Mouse (Mus musculus) spleen, adult 12 weeks (tissue): ENCODE results near the gene Ctsf.
"Not testable (repeated sequence)": the region's sequence is repeated elsewhere in the genome, so short reads cannot be mapped to it uniquely, and the experiment has no call there.

Source experiments
- DNase-seq: peaks from one replicate; pipeline ENCODE4 v3.0.0; 2022; ENCODE audit warnings: low spot score

Ctsf gene

DNA sequence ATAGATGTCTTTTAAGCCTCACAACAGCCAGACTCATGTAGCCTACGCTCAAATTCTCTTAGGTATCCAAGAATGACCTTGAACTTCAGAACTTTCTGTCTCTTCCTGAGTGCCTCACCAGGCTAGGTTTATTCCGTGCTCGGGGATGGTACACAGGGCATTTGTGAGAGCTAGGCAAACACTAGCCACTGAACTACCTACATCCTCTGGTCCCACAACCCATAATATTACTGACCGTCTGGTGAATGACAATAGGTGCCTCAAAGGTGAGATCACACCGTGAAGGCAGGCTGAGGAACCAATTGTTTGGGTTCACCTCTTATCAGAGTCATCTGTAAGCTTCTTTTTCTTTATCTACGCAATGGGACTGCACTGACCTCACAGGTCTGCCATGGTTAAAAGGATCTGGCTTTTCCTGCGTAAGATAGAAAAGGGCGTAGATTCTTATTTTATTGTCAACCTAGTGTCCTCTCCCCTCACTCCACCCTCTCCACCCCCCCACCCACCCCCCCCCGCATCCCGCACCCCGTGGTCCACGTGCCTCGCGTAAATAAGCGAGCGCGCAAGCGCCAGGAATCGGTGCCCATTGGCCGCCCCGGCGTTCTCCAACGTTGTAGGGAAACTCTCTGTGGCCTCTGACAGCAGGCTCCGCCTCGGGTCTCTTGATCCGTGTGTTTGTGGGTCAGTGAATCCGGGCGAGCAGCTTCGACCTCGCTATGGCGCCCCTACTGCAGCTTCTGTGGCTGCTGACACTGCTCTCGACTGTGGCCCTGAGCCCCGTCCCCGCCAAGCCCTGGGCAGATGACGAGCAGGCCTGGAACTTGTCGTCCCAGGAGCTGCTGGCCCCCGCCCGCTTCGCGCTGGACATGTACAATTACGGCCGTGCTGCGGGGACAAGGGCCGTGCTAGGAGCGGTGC is at the start of gene Ctsf:
Gene Ctsf (plus strand): TSS at position 579 of the 918 bp plus-strand sequence.
- peak; percentile 37 for DNase-seq

- DNase-seq, result no peak
Observed at GRCm38 (mm10) chr19:4810309-4810708, 44.6 kb upstream of the Ctsf start.

DNA sequence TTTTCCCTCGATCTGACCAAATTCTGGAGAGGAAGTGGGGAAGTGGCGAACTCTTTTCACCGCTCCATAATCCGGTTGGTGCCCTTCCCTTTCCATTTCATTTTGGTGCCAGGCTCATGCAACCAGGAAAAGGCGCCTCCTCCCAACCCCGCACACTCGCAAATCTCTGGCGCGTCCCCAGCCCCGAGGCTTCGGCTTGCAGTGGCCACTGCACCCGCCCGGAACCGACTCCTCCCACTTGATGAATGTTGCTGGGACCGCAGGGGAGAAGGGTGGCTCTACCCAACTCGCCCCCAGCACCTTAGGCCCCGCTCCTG is 44.2 kb upstream of the Ctsf start:
- no peak for DNase-seq

DNA sequence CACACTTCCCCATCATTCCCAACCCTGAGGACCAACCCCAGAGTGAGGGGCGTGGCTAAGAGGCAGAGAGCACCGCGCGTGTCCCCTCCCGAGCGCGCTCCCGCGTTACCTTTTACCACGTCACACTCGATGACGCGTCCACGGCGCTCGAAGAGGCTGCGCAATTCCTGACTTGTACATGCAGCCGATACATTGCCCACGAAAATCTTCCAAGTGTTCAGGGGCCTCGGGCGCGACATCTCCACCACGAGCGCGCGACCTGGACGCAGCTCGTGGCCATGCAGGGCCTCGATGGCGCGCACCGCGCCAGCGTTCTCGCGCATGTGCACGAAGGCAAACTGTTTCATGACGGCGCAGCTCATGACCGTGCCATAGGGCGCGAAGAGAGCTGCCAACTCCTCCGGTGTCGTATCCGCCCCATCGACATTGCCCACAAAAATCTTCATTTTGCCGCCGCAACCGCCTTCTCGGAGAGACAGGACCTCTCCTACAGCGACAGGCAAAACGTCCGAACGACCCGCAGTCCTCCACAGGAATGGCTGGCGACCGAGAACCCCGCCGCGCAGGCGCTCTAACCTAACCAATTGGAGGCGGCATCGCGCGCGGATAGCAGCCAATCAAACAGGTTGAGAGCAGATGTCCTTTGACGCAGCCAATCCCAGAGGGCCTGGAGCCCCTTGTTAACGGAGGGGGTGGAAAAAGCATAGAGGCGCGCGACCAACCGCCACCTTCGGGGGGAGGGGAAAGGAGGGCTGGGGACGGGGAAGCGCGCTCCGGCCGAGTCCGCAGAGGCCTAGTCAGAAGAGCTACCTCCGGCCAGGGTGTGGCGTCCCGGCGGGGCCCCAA is 43.6 kb upstream of the Ctsf start, which contains the start of the genes Gm21992 and Rbm14:
Gene Gm21992 (minus strand): TSS at position 550 of the 846 bp plus-strand sequence.
Gene Rbm14 (minus strand): TSS at position 572 of the 846 bp plus-strand sequence.
- peak; percentile 96 for DNase-seq

- no peak for DNase-seq
Observed at GRCm38 (mm10) chr19:4811909-4812242, 43.1 kb upstream of the Ctsf start.

GRCm38 (mm10) chr19:4812334-4812949 is 42.5 kb upstream of the Ctsf start:
- DNase-seq, result not testable (repeated sequence)

DNA sequence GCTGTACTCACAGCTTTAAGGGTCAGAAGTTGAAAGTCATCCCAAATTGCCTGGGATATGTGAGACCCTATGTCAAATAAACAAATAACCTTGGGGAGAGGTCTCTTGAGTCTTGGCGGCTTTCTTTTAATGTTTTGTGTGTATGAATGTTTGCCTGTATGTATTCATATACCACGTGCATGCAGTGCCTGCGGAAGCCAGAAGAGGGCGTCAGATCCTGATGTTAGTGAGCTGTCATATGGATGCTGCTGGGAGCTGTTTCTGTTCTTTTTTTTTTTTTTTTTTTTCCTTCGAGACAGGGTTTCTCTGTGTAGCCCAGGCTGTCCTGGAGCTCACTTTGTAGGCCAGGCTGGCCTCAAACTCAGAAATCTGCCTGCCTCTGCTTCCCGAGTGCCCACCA is 41.9 kb upstream of the Ctsf start:
- peak; percentile 25 for DNase-seq

DNA sequence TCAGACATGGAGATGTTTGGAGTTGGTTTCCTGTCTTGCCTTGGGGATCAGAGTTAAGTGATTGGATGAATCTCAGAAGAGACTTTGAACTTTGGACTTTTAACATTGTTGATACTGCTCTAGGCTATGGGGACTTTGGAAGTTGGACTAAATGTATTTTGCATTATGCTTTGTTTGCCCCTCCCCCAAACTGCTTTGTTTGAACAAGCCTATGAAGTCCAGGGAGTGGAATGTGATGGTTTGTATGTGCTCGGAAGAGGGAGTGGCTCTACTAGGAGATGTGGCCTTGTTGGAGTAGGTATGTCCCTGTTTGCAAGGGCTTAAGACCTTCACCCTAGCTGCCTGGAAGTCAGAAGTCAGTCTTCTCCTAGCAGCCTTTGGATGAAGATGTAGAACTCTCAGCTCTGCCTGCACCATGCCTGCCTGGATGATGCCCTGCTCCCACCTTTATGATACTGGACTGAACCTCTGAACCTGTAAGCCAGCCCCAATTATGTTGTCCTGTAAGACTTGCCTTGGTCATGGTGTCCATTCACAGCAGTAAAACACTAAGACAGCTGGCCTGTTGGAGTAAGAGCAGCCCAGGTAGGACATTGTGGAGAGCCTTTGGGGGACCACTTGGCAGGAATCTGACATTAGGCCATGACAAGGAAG is 37.6 kb upstream of the Ctsf start:
- DNase-seq, result no peak

DNA sequence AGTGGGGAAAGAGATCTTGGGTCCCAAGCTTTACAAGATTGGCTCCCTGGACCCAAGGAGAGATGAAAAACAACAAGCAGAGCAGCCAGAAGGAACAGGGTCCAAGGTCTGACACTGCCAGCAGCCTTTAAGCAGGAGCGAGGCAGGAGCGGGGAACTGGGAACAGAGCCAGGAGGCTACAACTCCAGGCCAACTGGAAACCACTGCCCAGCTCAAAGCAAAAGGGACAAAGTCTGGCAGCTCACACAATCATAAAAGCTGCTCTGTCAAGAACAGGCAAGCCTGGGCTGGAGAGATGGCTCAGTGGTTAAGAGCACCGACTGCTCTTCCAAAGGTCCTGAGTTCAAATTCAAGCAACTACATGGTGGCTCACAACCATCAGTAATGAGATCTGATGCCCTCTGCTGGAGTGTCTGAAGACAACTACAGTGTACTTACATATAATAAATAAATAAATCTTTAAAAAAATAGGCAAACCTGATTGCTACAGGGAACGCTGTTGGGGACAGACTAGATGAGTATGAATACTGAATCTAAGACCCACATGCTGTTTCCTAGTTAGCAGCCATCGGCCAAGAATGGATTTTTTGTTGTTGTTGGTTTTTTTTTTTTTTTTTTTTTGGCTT is 34.1 kb upstream of the Ctsf start:
- DNase-seq, result no peak

- DNase-seq, result no peak
Observed at GRCm38 (mm10) chr19:4828444-4829114, 26.4 kb upstream of the Ctsf start.

DNA sequence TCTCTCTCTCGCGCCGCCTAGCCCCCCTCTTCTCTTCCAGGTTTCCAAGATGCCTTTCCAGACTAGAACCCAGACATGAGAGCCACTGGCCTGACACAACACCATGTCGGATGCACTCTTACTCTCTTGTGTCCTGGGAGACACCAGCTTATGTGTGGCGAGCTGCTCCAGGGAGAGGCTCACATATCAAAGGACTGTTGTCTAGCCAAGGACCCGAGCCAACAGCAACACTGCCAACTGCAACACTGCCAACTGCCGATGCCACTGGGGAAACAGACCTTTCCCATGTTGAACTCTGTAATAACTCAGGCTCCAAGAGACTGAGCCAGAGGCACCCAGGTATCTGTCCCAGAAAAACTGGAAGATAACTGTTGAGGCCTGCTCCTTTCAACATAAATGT is 25.8 kb upstream of the Ctsf start:
- no peak for DNase-seq

- DNase-seq, result no peak
Observed at GRCm38 (mm10) chr19:4833977-4834376, 21.0 kb upstream of the Ctsf start.

DNA sequence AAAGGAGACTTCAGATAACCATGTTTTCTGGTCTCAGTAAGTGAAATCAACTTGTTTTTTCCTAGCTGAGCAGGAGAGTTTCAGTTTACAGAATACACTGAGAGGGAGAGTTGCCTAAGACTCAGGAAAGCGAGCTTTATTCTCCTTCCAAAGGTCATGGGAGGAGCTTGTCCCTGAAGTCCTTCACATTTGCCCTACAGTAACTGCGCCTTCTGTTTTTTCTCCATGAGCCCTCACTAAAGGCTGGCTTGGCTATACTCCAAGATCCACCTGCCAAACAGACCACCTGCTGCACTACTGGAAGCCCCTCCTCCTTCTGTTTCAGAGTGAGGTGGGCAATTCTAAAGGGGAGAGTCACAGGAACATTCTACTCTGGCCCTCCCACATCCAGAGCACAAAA is 18.8 kb upstream of the Ctsf start:
- DNase-seq, result no peak

DNA sequence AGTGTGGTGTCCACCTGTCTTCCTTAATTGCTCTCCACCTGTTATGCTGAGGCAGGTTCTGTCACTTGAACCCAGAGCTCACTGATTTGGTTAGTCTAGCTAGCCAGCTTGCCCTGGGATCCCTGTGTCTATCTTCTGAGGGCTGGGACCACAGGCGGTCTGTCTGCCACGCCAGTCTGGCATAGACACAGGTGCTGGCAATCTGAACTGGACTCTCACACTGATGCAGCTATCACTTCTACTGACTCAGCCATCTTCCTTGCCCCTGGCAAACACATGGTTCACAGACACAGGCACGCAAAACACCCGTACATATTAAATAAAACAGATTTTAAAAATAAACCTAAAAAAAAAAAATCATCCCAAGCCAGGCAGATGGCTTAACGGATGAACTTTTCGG is 17.9 kb upstream of the Ctsf start:
- DNase-seq, result no peak

- no peak for DNase-seq
Observed at GRCm38 (mm10) chr19:4838526-4839140, 16.3 kb upstream of the Ctsf start.

GRCm38 (mm10) chr19:4839149-4839548 is 15.8 kb upstream of the Ctsf start, which contains the start of the genes Ccs and Ccdc87:
TSS of gene Ccs (minus strand) at chr19:4839332.
TSS of gene Ccdc87 (plus strand) at chr19:4839366.
- peak; percentile 93 for DNase-seq

- no peak for DNase-seq
Observed at GRCm38 (mm10) chr19:4840848-4841247, 14.1 kb upstream of the Ctsf start.

DNA sequence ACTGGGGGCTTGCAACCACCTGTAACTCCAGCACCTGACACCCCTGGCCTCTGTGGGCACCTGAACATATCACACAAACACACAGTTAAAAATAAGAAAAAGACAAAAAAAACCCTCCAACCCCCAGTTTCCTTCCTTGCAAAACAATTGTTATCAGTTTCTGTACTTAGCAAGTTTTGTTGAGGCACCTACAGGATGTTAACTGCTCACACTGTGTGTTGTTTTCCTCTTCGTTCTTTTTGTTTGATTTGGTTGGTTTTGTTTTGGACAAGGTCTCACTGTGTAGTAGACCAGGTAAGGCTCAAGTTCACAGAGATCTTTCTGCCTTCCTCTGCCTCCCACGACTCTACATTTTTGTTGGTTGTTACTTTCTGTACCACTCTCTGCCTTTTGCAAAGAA is 12.3 kb upstream of the Ctsf start:
- no peak for DNase-seq

DNA sequence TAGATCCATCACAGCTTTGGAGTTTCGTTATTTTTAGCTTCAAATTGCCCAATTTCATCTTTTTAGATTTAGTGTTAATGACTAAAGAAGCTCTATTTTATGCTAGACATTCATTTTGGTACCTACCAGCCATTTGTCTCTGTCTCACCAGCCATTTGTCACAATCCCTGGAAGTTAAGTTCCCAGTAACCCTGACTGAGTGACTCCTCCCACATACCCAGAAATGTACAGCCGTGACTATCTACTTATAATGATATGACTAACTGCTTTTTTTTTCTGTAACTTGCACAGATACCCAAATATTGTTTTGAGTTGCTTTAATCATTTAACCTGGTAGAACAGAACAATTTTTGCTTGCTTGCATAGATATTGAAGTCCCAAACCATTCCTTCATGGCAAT is 9.1 kb upstream of the Ctsf start:
- no peak for DNase-seq

GRCm38 (mm10) chr19:4847490-4847889 is 7.4 kb upstream of the Ctsf start:
- DNase-seq, result no peak

DNA sequence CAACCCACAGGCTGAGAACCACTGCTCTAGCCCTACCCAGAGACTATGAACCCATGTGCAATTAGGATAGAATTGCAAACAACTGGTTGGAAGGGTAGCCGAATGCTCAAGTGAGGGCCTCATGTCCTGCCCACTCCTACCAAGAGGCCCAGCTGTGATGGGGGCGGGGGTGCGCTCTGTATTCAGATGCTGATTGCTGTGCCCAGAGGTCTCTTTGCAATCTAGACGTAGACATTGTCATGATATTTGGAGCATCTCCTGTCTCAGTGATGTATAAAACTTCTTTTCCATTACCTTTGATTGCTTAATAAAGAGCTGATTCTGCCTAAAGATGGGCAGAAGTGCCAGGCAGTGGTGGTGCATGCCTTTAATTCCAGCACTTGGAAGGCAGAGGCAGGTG is 5.1 kb upstream of the Ctsf start:
- DNase-seq, result no peak
